Mouse (Mus musculus): ENCODE measurements at regions not wholly inside any gene's neighbourhood (a gene's known extent, or its start where the extent isn't known, plus 50 kb on each side); places are given as distances from the start of the nearest gene placed in this dataset.
"Not testable (repeated sequence)": the region's sequence is repeated elsewhere in the genome, so short reads cannot be mapped to it uniquely, and the experiment has no call there.

- DNase-seq = not testable (repeated sequence)
Observed at GRCm38 (mm10) chr2:116526203-116526602, 352.3 kb upstream of the Tmco5 start.

- DNase-seq = no peak
Observed at GRCm38 (mm10) chr2:116536453-116536852, 342.0 kb upstream of the Tmco5 start.

GRCm38 (mm10) chr2:116559350-116559749, 319.1 kb upstream of the Tmco5 start:
- no peak for DNase-seq

DNA sequence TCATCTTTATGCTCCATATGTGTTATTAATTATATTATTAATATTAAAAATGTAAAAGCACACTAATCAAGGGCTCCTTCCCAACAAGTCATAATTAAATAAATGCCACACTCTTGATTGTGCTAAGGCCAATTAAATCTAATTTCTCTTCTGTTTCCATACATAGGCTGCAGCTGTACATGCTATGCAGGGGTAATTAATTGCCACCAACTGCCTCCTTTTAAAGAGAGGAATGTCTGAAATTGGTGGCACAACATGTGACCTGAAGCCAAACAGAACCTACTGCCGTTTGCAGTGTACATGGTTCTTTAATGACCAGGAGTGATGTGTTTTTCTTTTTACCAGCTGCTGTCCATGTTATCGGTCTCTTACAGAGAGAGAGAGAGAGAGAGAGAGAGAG, 294.5 kb upstream of the Tmco5 start:
- no peak for DNase-seq

DNA sequence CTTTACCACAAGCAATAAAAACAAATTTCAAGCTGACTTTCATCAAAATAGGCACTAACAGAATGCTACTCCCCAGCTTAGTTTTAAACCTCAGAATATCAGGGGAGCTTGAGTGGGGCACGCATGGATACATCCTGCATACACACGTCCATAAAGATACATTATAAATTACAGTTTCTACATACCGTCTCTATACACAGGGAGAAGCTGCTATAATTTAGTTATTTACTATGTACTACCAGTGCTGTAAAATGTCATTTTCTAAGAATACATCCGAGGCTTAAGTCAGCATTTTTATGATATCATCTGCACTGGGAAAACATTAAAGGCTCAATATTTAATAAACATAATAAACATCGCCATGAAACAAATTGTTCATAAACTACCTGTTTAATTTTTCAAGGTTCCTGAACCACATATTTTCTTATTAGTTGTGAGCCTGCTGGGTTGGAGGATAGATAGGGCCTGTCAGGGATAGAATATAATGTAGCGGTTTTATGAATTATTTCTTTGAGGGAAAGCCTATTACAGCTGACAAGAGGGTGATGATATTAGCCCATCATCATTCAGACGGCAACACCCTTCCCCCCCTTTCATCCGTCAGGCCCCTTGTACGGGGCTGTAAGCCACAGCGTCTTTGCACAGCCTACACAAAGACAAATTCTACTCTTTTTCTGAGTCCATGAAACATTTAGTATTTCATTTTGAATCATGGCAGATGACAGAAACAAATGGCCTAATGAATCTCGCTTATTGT, 292.1 kb upstream of the Tmco5 start:
- DNase-seq = no peak

DNA sequence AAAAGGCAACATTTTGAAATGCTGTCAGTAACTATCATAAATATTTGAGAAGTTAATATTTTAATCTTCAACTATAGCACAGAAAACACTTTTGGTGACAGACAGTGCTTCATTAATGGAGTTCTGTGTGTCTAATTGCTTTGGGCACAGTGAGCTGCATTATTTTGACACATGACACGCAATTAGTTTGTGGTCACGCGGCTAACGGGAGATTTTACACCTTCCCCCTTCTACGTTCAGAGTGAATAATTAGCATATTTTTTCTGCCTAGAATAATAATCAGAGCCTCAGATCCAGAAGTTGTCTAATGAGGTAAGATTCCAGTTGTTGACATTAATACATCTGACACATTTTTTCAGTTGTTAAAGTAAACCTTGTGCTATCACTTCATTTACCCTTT, 272.6 kb upstream of the Tmco5 start:
- DNase-seq = no peak

DNA sequence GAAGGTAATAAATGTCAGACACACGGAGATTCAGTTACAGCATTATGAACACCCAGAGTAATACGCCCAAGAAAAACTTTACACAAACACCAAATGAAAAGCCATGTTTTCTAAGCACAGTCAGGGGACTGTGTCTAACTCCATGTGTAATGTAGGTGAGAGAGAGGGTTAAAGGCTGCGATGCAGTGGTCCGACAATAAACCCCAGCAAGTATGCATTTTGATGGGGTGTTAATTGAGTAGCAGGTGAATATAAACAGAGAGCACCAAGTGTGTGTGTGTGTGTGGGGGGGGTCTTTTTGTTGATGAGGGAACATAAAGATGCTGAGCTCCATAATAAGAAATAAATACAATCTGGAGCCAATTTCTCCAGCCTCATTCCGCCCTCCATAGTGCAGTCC, 238.6 kb upstream of the Tmco5 start:
- no peak for DNase-seq

DNA sequence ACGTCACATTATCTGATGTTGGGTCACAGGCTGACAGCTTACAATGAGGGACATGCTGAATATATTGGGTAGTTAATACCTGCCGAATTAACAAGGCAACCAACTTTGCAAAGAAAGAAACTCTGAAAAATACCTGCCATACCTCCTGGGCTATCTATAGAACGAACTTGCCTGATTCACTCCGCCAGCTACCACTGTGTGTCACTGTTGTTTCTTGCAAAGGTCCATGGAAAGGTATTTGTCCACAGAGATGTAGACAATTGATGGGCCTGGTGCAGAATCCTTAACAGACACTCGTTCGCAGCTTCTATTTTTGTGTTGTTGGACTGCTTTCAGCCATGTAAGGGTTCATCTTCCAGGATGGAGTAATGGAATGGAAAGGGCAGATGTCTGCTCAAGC, 226.4 kb upstream of the Tmco5 start:
- no peak for DNase-seq

DNA sequence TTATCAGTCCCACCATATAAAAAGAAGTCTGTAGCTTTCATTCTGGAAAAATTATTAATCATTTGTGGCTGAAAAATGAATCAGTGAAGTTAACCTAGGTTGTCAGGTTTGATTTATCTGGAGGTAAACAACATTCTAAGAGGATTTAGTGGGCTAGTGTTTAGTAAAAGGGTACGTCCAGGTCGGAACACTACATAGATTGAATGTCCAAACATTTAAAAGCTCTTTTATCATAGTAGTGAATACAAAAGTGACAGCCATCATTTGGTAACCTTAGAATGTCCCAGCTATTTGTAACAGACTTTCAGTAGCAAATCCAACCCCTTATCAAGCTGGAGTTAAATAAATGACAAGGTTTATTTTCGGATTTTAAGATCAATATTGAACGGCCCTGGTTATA, 192.7 kb upstream of the Tmco5 start:
- no peak for DNase-seq

DNA sequence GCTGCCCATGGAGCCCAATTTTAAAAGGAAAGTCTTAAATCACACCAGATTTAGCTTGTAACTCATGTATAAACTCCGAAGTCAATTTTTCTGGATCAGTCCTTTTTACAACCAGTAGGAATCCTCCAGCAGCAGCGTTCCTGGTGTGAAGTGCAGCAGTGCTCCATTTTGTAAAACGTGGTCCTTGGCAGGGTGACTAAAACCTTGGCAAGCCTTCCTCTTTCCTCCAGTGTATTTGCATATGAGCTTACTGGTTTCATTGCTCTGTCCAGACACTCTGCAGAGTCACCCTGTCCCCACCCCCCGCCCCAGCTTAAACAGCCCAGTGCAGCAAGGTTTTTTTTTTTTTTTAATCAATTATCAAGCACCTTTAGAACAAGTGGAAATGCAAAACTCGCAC, 180.9 kb upstream of the Tmco5 start:
- no peak for DNase-seq

DNA sequence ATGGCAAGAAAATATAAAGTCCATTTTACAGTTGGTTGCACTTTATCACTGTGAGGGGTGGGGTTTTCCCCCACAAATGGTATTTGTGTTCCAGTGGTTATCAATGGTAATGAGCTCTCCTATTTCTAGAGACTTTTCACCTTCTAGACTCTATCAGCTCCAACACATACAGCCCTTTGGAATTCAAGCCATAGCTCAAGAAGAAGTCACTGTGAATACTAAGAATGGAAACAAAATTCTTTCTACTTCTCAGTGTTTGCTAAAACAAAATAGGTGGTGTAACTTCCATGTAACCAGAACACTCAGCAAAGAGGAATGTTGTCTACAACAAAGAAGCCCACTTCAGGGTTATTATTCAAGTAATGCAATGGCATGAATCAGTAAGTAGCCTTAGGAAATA, 173.8 kb upstream of the Tmco5 start:
- no peak for DNase-seq

GRCm38 (mm10) chr2:116709608-116710007, 168.9 kb upstream of the Tmco5 start:
- no peak for DNase-seq

DNA sequence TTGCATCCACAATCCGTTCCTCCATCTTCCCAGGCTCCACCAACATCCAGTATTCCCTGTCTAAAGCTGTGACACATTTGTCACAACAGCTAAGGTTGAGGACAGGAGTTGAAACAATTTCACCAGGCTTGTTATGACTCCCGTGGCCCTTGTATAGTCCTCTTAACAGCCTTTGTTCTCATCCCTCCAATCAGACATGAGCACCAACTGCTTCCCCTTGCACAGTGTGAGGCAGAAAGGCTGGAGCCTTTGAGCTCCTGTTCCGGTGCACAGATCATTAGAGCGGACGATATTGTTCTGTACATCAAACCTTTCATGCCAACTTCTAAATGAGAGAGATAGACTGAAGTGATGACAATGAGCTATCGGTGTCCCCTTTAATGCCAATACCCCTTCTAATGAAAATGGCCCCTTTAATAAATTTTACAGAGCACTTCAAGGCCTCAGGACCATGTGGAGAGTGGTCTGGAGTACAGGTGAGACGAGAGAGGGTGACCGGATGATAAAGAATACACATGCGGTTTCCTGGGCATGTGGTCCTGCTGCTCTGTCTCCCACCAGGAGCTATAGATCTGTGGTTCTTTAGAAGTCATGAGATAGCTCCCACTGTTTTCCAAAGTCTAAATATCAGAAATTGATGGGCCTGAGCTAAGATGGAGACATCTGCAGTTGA, 161.8 kb upstream of the Tmco5 start:
- DNase-seq = no peak

- DNase-seq = no peak
Observed at GRCm38 (mm10) chr2:116718637-116719036, 159.9 kb upstream of the Tmco5 start.

DNA sequence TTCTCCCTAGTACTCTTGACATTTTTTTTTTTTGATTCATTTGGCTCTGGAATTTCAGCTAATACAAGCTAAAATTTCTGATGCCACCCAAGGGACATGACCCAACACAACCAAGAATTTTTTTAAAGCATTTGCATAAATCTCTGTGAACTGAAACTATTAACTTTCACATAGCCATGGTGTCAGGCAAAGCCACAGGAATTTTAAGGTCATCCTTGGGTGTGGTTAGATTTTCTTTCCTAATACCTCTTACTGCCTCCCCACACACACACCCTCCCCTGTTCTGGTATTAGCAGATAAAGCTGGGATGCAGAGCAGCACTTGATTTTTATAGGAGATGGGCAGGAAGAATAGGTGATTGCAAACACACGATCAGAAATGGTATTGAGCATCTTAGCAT, 150.9 kb upstream of the Tmco5 start:
- DNase-seq = no peak

DNA sequence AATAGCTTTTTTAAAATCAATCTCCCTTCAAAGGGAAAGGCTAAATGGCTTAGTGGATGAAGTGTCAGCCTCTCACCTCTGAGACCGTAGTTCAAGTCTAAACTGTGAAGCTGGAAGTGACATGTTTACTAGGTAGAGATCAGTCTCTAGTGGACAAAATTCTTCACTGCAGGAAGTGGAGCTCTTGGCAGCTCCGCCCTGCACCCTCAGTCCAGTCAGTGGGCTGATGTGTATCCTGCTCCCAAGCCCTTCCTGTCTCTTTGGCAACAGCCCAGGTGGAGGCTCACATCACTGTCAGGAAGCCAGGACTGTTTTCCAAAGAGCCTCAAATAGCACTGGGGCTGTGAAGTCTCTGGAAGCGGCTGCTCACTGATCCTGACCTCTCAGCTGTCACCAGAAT, 142.8 kb upstream of the Tmco5 start:
- peak; percentile 46 for DNase-seq

- DNase-seq = no peak
Observed at GRCm38 (mm10) chr2:116768459-116769047, 109.9 kb upstream of the Tmco5 start.

- no peak for DNase-seq
Observed at GRCm38 (mm10) chr2:116769186-116769585, 109.3 kb upstream of the Tmco5 start.

- no peak for DNase-seq
Observed at GRCm38 (mm10) chr2:116772569-116772968, 105.9 kb upstream of the Tmco5 start.

GRCm38 (mm10) chr2:116800141-116800540, 78.3 kb upstream of the Tmco5 start:
- no peak for DNase-seq

DNA sequence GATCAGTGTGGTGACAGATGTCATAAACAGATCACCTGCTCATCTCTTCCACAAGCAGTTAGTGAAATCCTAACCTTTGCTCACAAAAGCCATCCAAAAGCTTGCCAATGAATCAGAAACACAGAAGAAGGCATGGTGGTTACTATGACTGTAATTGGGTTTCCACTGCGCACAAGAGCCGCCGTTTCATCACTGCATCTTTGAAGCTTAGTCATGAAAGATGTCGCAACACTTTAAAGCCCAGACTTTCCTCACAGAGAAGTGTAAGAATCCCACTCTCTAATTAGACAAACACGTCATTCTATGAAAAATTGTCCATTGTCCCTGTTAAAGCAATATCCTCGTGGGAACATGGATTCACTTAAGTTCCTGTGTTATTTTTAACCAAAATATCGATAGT, 76.9 kb upstream of the Tmco5 start:
- no peak for DNase-seq

GRCm38 (mm10) chr2:116807207-116807606, 71.3 kb upstream of the Tmco5 start:
- no peak for DNase-seq

DNA sequence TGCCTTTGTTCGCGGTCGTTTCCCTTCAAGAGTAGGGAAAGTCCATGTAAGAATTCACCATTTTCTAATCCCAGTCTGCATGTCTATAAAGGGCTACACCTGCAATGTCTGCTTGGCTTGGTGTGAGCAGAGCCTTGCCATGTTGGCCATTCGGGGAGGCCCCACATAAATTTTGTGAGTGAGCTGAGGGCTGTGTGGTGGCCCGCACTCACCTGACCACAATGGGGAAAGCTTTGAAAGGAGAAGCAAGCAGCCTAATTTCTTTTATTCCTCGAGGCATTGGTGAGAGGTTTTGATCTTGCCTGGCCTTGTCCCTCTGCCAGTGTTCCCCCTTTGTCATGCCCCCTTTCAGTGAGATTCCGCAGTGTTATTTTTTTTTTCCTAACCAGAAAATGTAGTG, 70.9 kb upstream of the Tmco5 start:
- DNase-seq = no peak

GRCm38 (mm10) chr2:116808113-116808512, 70.4 kb upstream of the Tmco5 start:
- DNase-seq = no peak
